ENCODE assay signal across 16 mouse cellular contexts in genomic region chr12:110865989-110866388, GRCm38 (mm10). TPM values are rescaled to one million over a fixed set of nuclear protein-coding genes. Genes with fewer than 3 reads are reported as not detected.
A peak's percentile ranks its signal among the peaks of the same experiment; 100 is the strongest.
DNase-seq lines count a peak whose midpoint lies in the region; ATAC-seq and TF ChIP-seq lines count a peak whose summit lies in the region.
"Had no signal": no experiment of that assay in that cellular context is flagged by ENCODE, and none has a peak within 500 bp of the region (broad histone marks: within the 10 kb centered on the region; RNA-seq: fewer than 3 reads in every experiment).

No protein-coding gene starts in this region.

- TF ChIP-seq CTCF in left cerebral cortex, adult 2 months (IDR thresholded peaks at IDR 0.05), result no peak

- peaks cover 3% of the 10 kb centered on the region; the same call in 1 of the 2 replicates for H3K4me1 ChIP-seq in forebrain, embryonic 11.5 days (replicated peaks; ENCODE audit: control insufficient read depth, insufficient read depth, low read length)
- no peaks in the 10 kb centered on the region for H3K4me1 ChIP-seq in forebrain, embryonic 15.5 days
- peaks cover 4% of the 10 kb centered on the region; the same call in 1 of the 2 replicates for H3K4me1 ChIP-seq in midbrain, embryonic 13.5 days (replicated peaks)
- no peaks in the 10 kb centered on the region for H3K4me1 ChIP-seq in intestine, embryonic 15.5 days (replicated peaks)
- H3K4me1 ChIP-seq: limb, embryonic 12.5 days had no signal

- H3K9me3 ChIP-seq in forebrain, embryonic 11.5 days (ENCODE audit: control insufficient read depth, low read length), result no peaks in the 10 kb centered on the region
- no peaks in the 10 kb centered on the region for H3K9me3 ChIP-seq in forebrain, embryonic 15.5 days
- H3K9me3 ChIP-seq in midbrain, embryonic 13.5 days, result no peaks in the 10 kb centered on the region
- H3K9me3 ChIP-seq in intestine, embryonic 15.5 days, result no peaks in the 10 kb centered on the region
- H3K9me3 ChIP-seq: limb, embryonic 12.5 days had no signal

- peak overlapping the region; percentile 64; the same call in 1 of the 2 replicates for H3K27ac ChIP-seq in forebrain, embryonic 11.5 days (ENCODE audit: low read depth, low read length)
- H3K27ac ChIP-seq in forebrain, embryonic 15.5 days (replicated peaks), result no peak overlapping the region
- peak overlapping the region; percentile 72 for H3K27ac ChIP-seq in left cerebral cortex, adult 2 months
- no peak overlapping the region for H3K27ac ChIP-seq in midbrain, embryonic 13.5 days
- no peak overlapping the region for H3K27ac ChIP-seq in intestine, embryonic 15.5 days
- H3K27ac ChIP-seq: limb, embryonic 12.5 days had no signal

- DNase-seq in forebrain, embryonic 11.5 days (ENCODE audit: low spot score), result no peak
- DNase-seq in left cerebral cortex, adult 2 months (ENCODE audit: extremely low spot score in 1 of 2, low spot score in 2 of 2), result no peak
- no peak for DNase-seq in left cerebral cortex, adult 8-10 months (ENCODE audit: low spot score in 2 of 2)
- DNase-seq in fat pad, adult 2 months (ENCODE audit: extremely low read depth, low read depth, low spot score), result peak; percentile 54
- no peak for DNase-seq in thymus, postnatal 25 days
- DNase-seq: adrenal gland, postnatal 36 days; heart, adult 11 months; heart, postnatal 14 days; layer of hippocampus, adult 9-11 months had no signal

- H3K9ac ChIP-seq in forebrain, embryonic 11.5 days (ENCODE audit: low read length), result no peak overlapping the region
- no peak overlapping the region for H3K9ac ChIP-seq in forebrain, embryonic 15.5 days (replicated peaks)
- H3K9ac ChIP-seq in midbrain, embryonic 13.5 days (replicated peaks), result 0 out of 2 replicates have a peak overlapping the region, but pooled peaks have one; percentile 6
- no peak overlapping the region for H3K9ac ChIP-seq in intestine, embryonic 15.5 days
- H3K9ac ChIP-seq: limb, embryonic 12.5 days had no signal

- H3K4me2 ChIP-seq in forebrain, embryonic 11.5 days (ENCODE audit: low read depth, low read length, severe bottlenecking), result no peak overlapping the region
- no peak overlapping the region for H3K4me2 ChIP-seq in forebrain, embryonic 15.5 days (replicated peaks)
- H3K4me2 ChIP-seq in midbrain, embryonic 13.5 days (replicated peaks), result no peak overlapping the region
- no peak overlapping the region for H3K4me2 ChIP-seq in intestine, embryonic 15.5 days (replicated peaks)
- H3K4me2 ChIP-seq: limb, embryonic 12.5 days had no signal

- H3K36me3 ChIP-seq in forebrain, embryonic 11.5 days (ENCODE audit: control insufficient read depth, insufficient read depth, low read length), result no peaks in the 10 kb centered on the region
- peaks cover 23% of the 10 kb centered on the region; the same call in 1 of the 2 replicates for H3K36me3 ChIP-seq in forebrain, embryonic 15.5 days
- peaks cover 49% of the 10 kb centered on the region for H3K36me3 ChIP-seq in midbrain, embryonic 13.5 days
- H3K36me3 ChIP-seq in intestine, embryonic 15.5 days, result peaks cover 30% of the 10 kb centered on the region

- ATAC-seq in forebrain, embryonic 11.5 days (replicated peaks; ENCODE audit: low FRiP score), result no peak
- ATAC-seq in forebrain, embryonic 15.5 days (replicated peaks), result no peak
- ATAC-seq in midbrain, embryonic 13.5 days, result no peak
- no peak for ATAC-seq in intestine, embryonic 15.5 days
- ATAC-seq: inflammation-experienced regulatory T-cells, adult 6 months; Patski had no signal

- no peaks in the 10 kb centered on the region for H3K27me3 ChIP-seq in forebrain, embryonic 11.5 days (ENCODE audit: control insufficient read depth, insufficient read depth, low read length)
- no peaks in the 10 kb centered on the region for H3K27me3 ChIP-seq in forebrain, embryonic 15.5 days
- H3K27me3 ChIP-seq in midbrain, embryonic 13.5 days, result no peaks in the 10 kb centered on the region
- H3K27me3 ChIP-seq in intestine, embryonic 15.5 days (replicated peaks), result no peaks in the 10 kb centered on the region
- H3K27me3 ChIP-seq: limb, embryonic 12.5 days; Patski had no signal

- WGBS in forebrain, embryonic 11.5 days, result 69% methylated on average over 10 of the region's 10 CpGs
- WGBS in forebrain, embryonic 15.5 days, result 73% methylated on average over 10 of the region's 10 CpGs
- WGBS in midbrain, embryonic 13.5 days, result 67% methylated on average over 10 of the region's 10 CpGs
- whole genome bisulfite sequencing in intestine, embryonic 15.5 days, result 91% methylated on average over 10 of the region's 10 CpGs

- H3K4me3 ChIP-seq in forebrain, embryonic 11.5 days (ENCODE audit: low read depth, low read length), result no peak overlapping the region
- H3K4me3 ChIP-seq in forebrain, embryonic 15.5 days, result no peak overlapping the region
- H3K4me3 ChIP-seq in left cerebral cortex, adult 2 months, result no peak overlapping the region
- no peak overlapping the region for H3K4me3 ChIP-seq in midbrain, embryonic 13.5 days (replicated peaks)
- no peak overlapping the region for H3K4me3 ChIP-seq in intestine, embryonic 15.5 days (replicated peaks)
- H3K4me3 ChIP-seq: limb, embryonic 12.5 days; myocyte had no signal

- intact Hi-C loops in left cerebral cortex, adult 2 months (cut with DNase I), result no loop called here

RNA-seq across cellular contexts. Expression of gene Zfp839, which starts 15.9 kb away (rescaled TPM):
- 3.4 and 4.6 TPM in 2 replicates for polyA plus RNA-seq in forebrain, embryonic 11.5 days (2014; fragmentation: Nextera tagmentation; extraction: Ambion mirVana)
- polyA plus RNA-seq in forebrain, embryonic 15.5 days (2015; fragmentation: Nextera tagmentation; extraction: Ambion mirVana), result 3.6 and 4.0 TPM in 2 replicates
- 10 to 100 TPM; 11.4 to 12.3 TPM for total RNA-seq in left cerebral cortex, adult 2 months (2021)
- 10 to 100 TPM; 12.3 to 15.5 (median 13.0) TPM for total RNA-seq in left cerebral cortex, adult 8-10 months (2022)
- 3.9 and 4.3 TPM in 2 replicates for polyA plus RNA-seq in midbrain, embryonic 13.5 days (2015; fragmentation: Nextera tagmentation; extraction: Ambion mirVana)
- 4.5 and 4.9 TPM in 2 replicates for polyA plus RNA-seq in intestine, embryonic 15.5 days (2015; fragmentation: Nextera tagmentation; extraction: Ambion mirVana)

RNA-seq across cellular contexts. Expression of gene Cinp, which starts 23.0 kb away (rescaled TPM):
- polyA plus RNA-seq in forebrain, embryonic 11.5 days (2014; fragmentation: Nextera tagmentation; extraction: Ambion mirVana), result 92.7 and 96.0 TPM in 2 replicates
- 81.8 and 82.8 TPM in 2 replicates for polyA plus RNA-seq in forebrain, embryonic 15.5 days (2015; fragmentation: Nextera tagmentation; extraction: Ambion mirVana)
- 100 to 1,000 TPM in 1 of 2 experiments, 10 to 100 TPM in 1; 94.4 to 107 TPM for total RNA-seq in left cerebral cortex, adult 2 months (2021)
- 10 to 100 TPM; 76.5 to 77.3 (median 76.7) TPM for total RNA-seq in left cerebral cortex, adult 8-10 months (2022)
- polyA plus RNA-seq in midbrain, embryonic 13.5 days (2015; fragmentation: Nextera tagmentation; extraction: Ambion mirVana), result 64.7 and 67.4 TPM in 2 replicates
- polyA plus RNA-seq in intestine, embryonic 15.5 days (2015; fragmentation: Nextera tagmentation; extraction: Ambion mirVana), result 69.6 and 74.2 TPM in 2 replicates

RNA-seq across cellular contexts. Expression of gene Tecpr2, which starts 23.1 kb away (rescaled TPM):
- polyA plus RNA-seq in forebrain, embryonic 11.5 days (2014; fragmentation: Nextera tagmentation; extraction: Ambion mirVana), result 6.0 and 6.6 TPM in 2 replicates
- polyA plus RNA-seq in forebrain, embryonic 15.5 days (2015; fragmentation: Nextera tagmentation; extraction: Ambion mirVana), result 7.2 and 7.5 TPM in 2 replicates
- total RNA-seq in left cerebral cortex, adult 2 months (2021), result 10 to 100 TPM; 46.7 to 50.0 TPM
- 10 to 100 TPM; 45.8 to 51.8 (median 49.3) TPM for total RNA-seq in left cerebral cortex, adult 8-10 months (2022)
- polyA plus RNA-seq in midbrain, embryonic 13.5 days (2015; fragmentation: Nextera tagmentation; extraction: Ambion mirVana), result 6.2 and 6.8 TPM in 2 replicates
- polyA plus RNA-seq in intestine, embryonic 15.5 days (2015; fragmentation: Nextera tagmentation; extraction: Ambion mirVana), result 3.0 and 3.1 TPM in 2 replicates

RNA-seq across cellular contexts. Expression of gene Mok, which starts 25.2 kb away (rescaled TPM):
- 12.5 and 14.1 TPM in 2 replicates for polyA plus RNA-seq in forebrain, embryonic 11.5 days (2014; fragmentation: Nextera tagmentation; extraction: Ambion mirVana)
- polyA plus RNA-seq in forebrain, embryonic 15.5 days (2015; fragmentation: Nextera tagmentation; extraction: Ambion mirVana), result 11.8 and 13.8 TPM in 2 replicates
- total RNA-seq in left cerebral cortex, adult 2 months (2021), result 10 to 100 TPM; 13.0 to 13.3 TPM
- 10 to 100 TPM in 2 of 4 experiments, 1 to 10 TPM in 2; 9.8 to 11.6 (median 10.5) TPM for total RNA-seq in left cerebral cortex, adult 8-10 months (2022)
- polyA plus RNA-seq in midbrain, embryonic 13.5 days (2015; fragmentation: Nextera tagmentation; extraction: Ambion mirVana), result 12.1 and 12.2 TPM in 2 replicates
- polyA plus RNA-seq in intestine, embryonic 15.5 days (2015; fragmentation: Nextera tagmentation; extraction: Ambion mirVana), result 2.4 and 2.6 TPM in 2 replicates

Comparison
In these comparisons a context has a peak if more than half of its experiments do, and no peak if none do; other contexts are left out.
1. H3K27ac ChIP-seq: peak in forebrain, embryonic 11.5 days (single experiment) and left cerebral cortex, adult 2 months (single experiment); none in forebrain, embryonic 15.5 days (single experiment), midbrain, embryonic 13.5 days (single experiment) and intestine, embryonic 15.5 days (single experiment).